Mouse (Mus musculus): ENCODE measurements around the gene Prr19. TPM values are rescaled to one million over a fixed set of nuclear protein-coding genes. Genes with fewer than 3 reads are reported as not detected.

The Prr19 gene
- polyA plus RNA-seq, 1 experiment, result not detected

DNA sequence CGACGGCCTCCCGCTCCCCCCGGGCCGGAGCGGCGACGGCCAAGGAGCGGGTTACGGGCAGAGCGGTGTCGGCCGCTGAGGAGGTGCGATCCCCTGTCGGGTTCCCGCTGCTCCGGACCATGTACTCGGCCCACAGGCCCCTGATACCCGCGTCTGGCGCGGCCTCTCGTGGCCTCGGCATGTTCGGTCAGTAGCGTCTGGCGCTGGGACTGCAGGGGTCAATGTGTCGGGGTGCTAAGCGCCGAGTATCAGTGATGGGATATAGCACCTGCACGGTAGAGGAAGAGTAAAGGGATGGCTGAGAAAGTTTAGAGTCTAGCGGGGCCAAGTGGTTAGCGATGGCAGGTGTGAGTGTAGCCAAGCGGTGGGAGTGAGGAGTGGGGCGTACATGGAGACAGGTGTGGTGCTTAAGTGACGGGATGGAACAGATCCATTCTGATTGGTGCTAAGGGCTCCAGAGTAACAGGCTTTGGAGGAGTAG lies 18.4 kb upstream of the Prr19 start:
- peak overlapping the region; percentile 70 for H3K27ac ChIP-seq (ENCODE audit: insufficient read depth, low read length)
- peaks cover 16% of the 10 kb centered on the region; the same call in 1 of the 2 replicates for H3K4me1 ChIP-seq (ENCODE audit: control insufficient read depth, insufficient read depth, low read length)
- H3K4me3 ChIP-seq (ENCODE audit: insufficient read depth, low read length), result peak overlapping the region; percentile 95
- TF ChIP-seq POLR2A (IDR thresholded peaks at IDR 0.05; ENCODE audit: low read depth, low read length), result peak; percentile 20
- no peak for TF ChIP-seq CTCF (IDR thresholded peaks at IDR 0.05; ENCODE audit: borderline replicate concordance, insufficient read depth, low read length)

DNA sequence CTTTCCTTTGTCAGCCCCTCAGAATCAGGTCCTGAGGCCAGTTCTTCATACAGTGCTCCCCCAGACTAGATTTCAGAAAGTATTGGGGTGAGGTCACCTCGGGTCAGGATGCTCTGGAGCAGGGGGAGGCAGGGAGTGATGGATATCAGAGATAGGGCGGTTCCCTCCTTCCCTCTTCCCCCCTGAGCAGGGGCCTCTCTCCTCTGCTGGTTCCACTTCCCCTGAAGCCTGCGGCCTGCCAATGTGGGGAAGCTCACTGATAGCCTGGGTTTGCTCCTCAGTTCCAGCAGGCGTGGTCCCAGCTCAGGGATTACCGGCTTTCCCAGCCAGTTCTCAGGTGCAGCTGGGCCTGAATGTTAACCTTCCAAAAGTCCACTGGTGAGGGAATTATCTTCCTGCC lies 17.6 kb upstream of the Prr19 start:
- Histone ChIP-seq H3K4me3 (ENCODE audit: insufficient read depth, low read length) (peak overlapping the region; percentile 95), H3K4me1 (ENCODE audit: control insufficient read depth, insufficient read depth, low read length) (peaks cover 16% of the 10 kb centered on the region; the same call in 1 of the 2 replicates), H3K27ac (ENCODE audit: insufficient read depth, low read length) (peak overlapping the region; percentile 70)
- TF ChIP-seq CTCF (IDR thresholded peaks at IDR 0.05; ENCODE audit: borderline replicate concordance, insufficient read depth, low read length) (no peak), POLR2A (IDR thresholded peaks at IDR 0.05; ENCODE audit: low read depth, low read length) (peak; percentile 34)

DNA sequence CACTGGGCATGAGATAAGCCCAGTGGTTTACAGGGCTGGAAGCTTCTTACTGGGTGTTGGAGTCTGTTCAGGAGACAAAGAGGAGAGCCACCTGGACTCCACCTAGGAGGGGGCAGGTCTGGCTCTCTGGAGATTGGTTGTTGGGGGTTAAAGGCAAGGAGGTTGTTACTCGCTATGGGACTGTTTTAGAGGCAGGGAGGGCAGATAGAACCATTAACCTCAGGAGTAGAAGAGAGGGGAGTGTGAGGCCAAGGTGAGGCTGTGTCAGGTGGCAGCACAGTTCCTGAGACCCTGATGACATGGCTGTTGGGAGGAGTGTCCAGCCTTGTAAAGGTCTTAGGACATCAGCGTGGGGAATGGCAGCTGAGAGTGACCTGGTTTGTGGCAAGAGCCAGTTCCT lies 17.0 kb upstream of the Prr19 start:
- 0 out of 2 replicates have a peak overlapping the region, but pooled peaks have one; percentile 70 for H3K27ac ChIP-seq (ENCODE audit: insufficient read depth, low read length)
- H3K4me3 ChIP-seq (ENCODE audit: insufficient read depth, low read length), result peak overlapping the region; percentile 95
- peaks cover 16% of the 10 kb centered on the region; the same call in 1 of the 2 replicates for H3K4me1 ChIP-seq (ENCODE audit: control insufficient read depth, insufficient read depth, low read length)
- TF ChIP-seq CTCF (IDR thresholded peaks at IDR 0.05; ENCODE audit: borderline replicate concordance, insufficient read depth, low read length) (no peak), POLR2A (IDR thresholded peaks at IDR 0.05; ENCODE audit: low read depth, low read length) (no peak)

DNA sequence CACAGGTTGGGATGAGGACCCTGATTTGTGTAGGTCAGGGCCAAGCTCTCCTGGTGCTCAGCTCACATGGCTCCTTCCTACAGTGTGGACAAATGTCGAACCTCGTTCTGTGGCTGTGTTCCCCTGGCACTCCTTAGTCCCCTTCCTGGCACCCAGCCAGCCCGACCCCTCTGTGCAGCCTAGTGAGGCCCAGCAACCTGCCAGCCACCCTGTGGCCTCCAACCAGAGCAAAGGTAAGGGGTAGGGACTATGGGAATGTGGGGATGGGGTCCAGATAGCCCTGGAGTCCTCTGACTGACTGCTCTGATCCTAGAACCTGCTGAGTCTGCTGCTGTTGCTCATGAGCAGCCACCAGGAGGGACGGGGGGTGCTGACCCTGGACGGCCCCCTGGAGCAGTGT lies 16.4 kb upstream of the Prr19 start:
- Histone ChIP-seq H3K27ac (ENCODE audit: insufficient read depth, low read length) (no peak overlapping the region), H3K4me3 (ENCODE audit: insufficient read depth, low read length) (peak overlapping the region; percentile 95; the same call in 1 of the 2 replicates), H3K4me1 (ENCODE audit: control insufficient read depth, insufficient read depth, low read length) (peaks cover 16% of the 10 kb centered on the region; the same call in 1 of the 2 replicates)
- TF ChIP-seq CTCF (IDR thresholded peaks at IDR 0.05; ENCODE audit: borderline replicate concordance, insufficient read depth, low read length), result no peak
- no peak for TF ChIP-seq POLR2A (IDR thresholded peaks at IDR 0.05; ENCODE audit: low read depth, low read length)

DNA sequence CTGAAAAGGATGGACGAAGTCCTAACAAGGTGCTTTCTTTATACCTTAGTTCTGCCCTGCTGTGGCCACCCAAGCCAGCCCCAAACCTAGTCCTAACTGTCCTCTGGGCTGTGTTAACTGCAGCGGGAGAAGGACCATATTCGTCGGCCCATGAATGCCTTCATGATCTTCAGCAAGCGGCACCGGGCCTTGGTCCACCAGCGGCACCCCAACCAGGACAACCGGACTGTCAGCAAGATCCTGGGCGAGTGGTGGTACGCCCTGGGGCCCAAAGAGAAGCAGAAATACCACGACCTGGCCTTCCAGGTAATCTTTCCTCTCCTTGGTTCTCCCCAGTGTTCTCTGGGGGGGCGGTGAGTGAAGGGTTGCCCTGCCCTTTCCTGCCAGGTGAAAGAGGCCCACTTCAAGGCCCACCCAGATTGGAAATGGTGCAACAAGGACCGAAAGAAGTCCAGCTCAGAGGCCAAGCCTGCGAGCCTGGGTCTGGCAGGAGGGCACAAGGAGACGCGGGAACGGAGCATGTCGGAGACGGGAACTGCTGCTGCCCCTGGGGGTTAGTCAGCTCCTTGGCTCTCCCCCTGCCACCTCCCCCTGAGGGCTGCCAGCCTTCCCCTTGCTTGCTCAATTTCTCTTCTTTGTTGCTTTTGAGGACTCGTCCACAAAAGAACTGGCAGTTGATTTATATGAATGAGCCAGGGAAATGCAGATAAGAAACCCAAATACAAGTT lies 15.5 kb upstream of the Prr19 start:
- no peak for TF ChIP-seq CTCF (IDR thresholded peaks at IDR 0.05; ENCODE audit: borderline replicate concordance, insufficient read depth, low read length)
- no peak for TF ChIP-seq POLR2A (IDR thresholded peaks at IDR 0.05; ENCODE audit: low read depth, low read length)

DNA sequence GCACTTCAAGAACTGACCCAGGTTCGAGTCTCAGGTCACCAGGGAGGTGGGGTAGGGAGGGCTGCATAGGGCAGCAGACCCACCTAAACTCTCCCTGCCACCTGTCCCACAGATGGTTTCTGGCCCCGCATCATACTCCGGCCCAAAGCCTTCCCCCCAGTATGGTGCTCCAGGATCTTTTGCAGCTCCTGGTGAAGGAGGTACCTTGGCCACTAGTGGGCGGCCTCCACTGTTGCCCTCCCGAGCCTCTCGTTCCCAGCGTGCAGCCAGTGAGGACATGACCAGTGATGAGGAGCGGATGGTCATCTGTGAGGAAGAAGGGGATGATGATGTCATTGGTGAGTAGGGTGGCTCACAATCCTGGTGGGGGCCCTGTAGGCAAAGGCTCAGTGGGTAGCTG lies 14.2 kb upstream of the Prr19 start:
- Histone ChIP-seq H3K4me3 (ENCODE audit: insufficient read depth, low read length) (no peak overlapping the region), H3K4me1 (ENCODE audit: control insufficient read depth, insufficient read depth, low read length) (peaks cover 5% of the 10 kb centered on the region; the same call in 1 of the 2 replicates), H3K27ac (ENCODE audit: insufficient read depth, low read length) (no peak overlapping the region)
- TF ChIP-seq CTCF (IDR thresholded peaks at IDR 0.05; ENCODE audit: borderline replicate concordance, insufficient read depth, low read length) (no peak), POLR2A (IDR thresholded peaks at IDR 0.05; ENCODE audit: low read depth, low read length) (no peak)

More for the DNA sequence above, 15.5 kb upstream of the Prr19 start:
- Histone ChIP-seq H3K4me1 (ENCODE audit: control insufficient read depth, insufficient read depth, low read length) (peaks cover 15% of the 10 kb centered on the region; the same call in 1 of the 2 replicates), H3K27ac (ENCODE audit: insufficient read depth, low read length) (no peak overlapping the region), H3K4me3 (ENCODE audit: insufficient read depth, low read length) (no peak overlapping the region)

DNA sequence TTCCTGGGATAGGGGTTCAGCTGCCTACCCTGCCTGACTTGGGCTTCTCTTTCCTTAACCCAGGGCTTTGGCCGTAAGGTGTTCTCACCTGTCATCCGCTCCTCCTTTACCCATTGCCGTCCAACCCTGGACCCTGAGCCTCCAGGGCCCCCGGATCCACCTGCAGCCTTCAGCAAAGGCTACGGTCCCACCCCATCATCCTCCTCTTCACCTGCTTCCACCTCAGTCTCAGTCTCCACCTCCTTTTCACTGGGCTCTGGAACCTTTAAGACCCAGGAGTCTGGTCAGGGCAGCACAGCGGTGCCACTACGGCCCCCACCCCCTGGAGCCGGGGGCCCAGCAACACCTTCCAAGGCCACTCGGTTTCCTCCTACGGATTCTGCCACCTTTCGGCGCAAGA lies 13.2 kb upstream of the Prr19 start:
- H3K27ac ChIP-seq (ENCODE audit: insufficient read depth, low read length), result no peak overlapping the region
- TF ChIP-seq CTCF (IDR thresholded peaks at IDR 0.05; ENCODE audit: borderline replicate concordance, insufficient read depth, low read length) (no peak), POLR2A (IDR thresholded peaks at IDR 0.05; ENCODE audit: low read depth, low read length) (no peak)
- no peak overlapping the region for H3K4me3 ChIP-seq (ENCODE audit: insufficient read depth, low read length)
- peaks cover 5% of the 10 kb centered on the region; the same call in 1 of the 2 replicates for H3K4me1 ChIP-seq (ENCODE audit: control insufficient read depth, insufficient read depth, low read length)

DNA sequence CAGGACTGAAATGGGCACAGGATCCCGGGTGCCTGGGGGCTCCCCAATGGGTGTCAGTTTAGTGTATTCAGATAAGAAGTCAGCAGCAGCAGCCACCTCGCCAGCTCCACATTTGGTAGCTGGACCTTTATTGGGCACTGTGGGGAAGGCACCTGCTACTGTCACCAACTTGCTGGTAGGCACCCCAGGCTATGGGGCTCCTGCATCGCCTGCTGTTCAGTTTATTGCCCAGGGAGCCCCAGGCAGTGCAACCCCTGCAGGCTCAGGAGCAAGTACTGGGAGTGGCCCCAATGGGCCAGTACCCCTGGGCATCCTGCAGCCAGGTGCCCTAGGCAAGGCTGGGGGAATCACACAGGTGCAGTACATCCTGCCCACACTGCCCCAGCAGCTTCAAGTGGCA lies 12.5 kb upstream of the Prr19 start:
- H3K4me3 ChIP-seq (ENCODE audit: insufficient read depth, low read length), result no peak overlapping the region
- TF ChIP-seq POLR2A (IDR thresholded peaks at IDR 0.05; ENCODE audit: low read depth, low read length) (no peak), CTCF (IDR thresholded peaks at IDR 0.05; ENCODE audit: borderline replicate concordance, insufficient read depth, low read length) (no peak)
- H3K4me1 ChIP-seq (ENCODE audit: control insufficient read depth, insufficient read depth, low read length), result peaks cover 5% of the 10 kb centered on the region; the same call in 1 of the 2 replicates
- no peak overlapping the region for H3K27ac ChIP-seq (ENCODE audit: insufficient read depth, low read length)

DNA sequence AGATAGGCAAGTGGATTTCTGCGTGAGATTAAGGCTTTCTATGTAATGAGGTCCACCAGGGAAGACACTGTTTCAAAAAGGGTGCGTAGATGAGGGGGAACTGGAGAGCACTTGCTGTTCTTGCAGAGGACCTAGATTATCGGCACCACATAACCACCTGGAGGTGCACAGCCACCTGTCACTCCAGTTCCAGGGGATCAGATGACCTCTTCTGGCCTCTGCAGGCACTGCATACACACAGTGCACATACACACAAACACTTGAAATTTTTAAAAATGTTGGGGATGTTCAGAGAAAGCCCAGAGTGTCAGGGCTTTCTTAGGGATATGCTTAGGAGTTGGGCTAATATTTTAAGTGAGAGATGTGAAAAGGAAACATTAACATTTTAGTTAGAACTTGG lies 11.3 kb upstream of the Prr19 start:
- H3K27ac ChIP-seq (ENCODE audit: insufficient read depth, low read length), result no peak overlapping the region
- TF ChIP-seq POLR2A (IDR thresholded peaks at IDR 0.05; ENCODE audit: low read depth, low read length) (no peak), CTCF (IDR thresholded peaks at IDR 0.05; ENCODE audit: borderline replicate concordance, insufficient read depth, low read length) (no peak)
- H3K4me3 ChIP-seq (ENCODE audit: insufficient read depth, low read length), result no peak overlapping the region
- no peaks in the 10 kb centered on the region for H3K4me1 ChIP-seq (ENCODE audit: control insufficient read depth, insufficient read depth, low read length)

DNA sequence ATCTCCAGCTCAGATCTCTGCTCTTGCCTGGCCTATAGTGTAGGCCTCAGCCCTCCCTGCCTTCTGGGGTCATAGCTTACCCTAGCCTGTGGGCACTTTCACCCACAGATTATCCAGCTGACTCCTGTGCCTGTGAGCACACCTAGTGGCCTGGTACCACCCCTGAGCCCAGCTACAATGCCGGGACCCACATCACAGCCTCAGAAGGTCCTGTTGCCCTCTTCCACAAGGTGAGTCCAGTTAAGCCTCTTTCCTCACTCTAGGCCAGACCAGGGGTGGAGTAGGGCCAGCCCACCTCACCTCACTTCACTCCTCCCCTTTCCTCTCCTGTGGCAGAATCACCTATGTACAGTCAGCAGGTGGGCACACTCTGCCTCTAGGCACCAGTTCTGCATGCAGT lies 10.7 kb upstream of the Prr19 start:
- H3K27ac ChIP-seq (ENCODE audit: insufficient read depth, low read length), result no peak overlapping the region
- no peak for TF ChIP-seq CTCF (IDR thresholded peaks at IDR 0.05; ENCODE audit: borderline replicate concordance, insufficient read depth, low read length)
- no peak for TF ChIP-seq POLR2A (IDR thresholded peaks at IDR 0.05; ENCODE audit: low read depth, low read length)
- H3K4me3 ChIP-seq (ENCODE audit: insufficient read depth, low read length), result no peak overlapping the region

More for the DNA sequence above, 10.7 kb upstream of the Prr19 start:
- no peaks in the 10 kb centered on the region for H3K4me1 ChIP-seq (ENCODE audit: control insufficient read depth, insufficient read depth, low read length)
